Mouse (Mus musculus) heart, adult 2 months (tissue): ENCODE data around the gene Mcemp1.

Experiments
- CTCF ChIP-seq: fragments of 200-600 bp; IDR thresholded peaks from 2 replicates; pipeline ENCODE4 v1.8.1; 2022; ENCODE audit warnings: antibody characterized with exemption, mild to moderate bottlenecking, moderate library complexity
- EP300 ChIP-seq: fragments of 200-500 bp; IDR thresholded peaks from 2 replicates; pipeline ENCODE4 v1.6.1; 2011; ENCODE audit warnings: low read depth, low read length, control low read depth; ENCODE audit not compliant: insufficient read depth

DNA sequence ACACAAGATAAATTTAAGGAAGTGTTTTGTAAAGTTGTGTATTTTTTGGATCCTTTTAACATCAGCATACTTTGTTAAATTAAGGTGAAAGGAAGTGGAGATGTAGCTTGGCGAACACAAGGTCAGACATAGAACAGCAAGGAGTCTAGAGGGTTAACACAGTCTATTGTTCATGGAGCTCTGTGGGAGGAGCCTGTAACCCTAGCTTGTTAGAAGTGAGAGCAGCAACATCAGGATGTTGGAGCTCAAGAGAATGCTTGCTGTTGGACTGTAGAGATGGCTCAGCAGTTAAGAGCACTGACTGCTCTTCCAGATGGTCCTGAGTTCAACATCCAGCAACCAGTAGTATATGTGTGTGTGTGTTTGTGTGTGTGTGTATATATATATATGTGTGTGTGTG lies 16.6 kb upstream of the Mcemp1 start:
- no peak for TF ChIP-seq EP300
- no peak for TF ChIP-seq CTCF
